Mouse (Mus musculus) left cerebral cortex, adult 9 months (tissue): Measurements from ENCODE around the gene Sap18b.
A peak's percentile ranks its signal among the peaks of the same experiment; 100 is the strongest.
"Not testable (repeated sequence)": the region's sequence is repeated elsewhere in the genome, so short reads cannot be mapped to it uniquely, and the experiment has no call there.

Experiments used
- DNase-seq, 2 experiments: peaks; one replicate each; pipeline ENCODE4 v3.0.0; 2022; ENCODE audit warnings: low spot score in 2 of 2

The Sap18b gene

GRCm38 (mm10) chr8:95825162-95825561, at the start of gene Sap18b:
Sap18b (plus strand) TSS chr8:95825346.
- not testable (repeated sequence) for DNase-seq

GRCm38 (mm10) chr8:95781085-95781484, 44.1 kb upstream of the Sap18b start:
- DNase-seq: no peak

DNA sequence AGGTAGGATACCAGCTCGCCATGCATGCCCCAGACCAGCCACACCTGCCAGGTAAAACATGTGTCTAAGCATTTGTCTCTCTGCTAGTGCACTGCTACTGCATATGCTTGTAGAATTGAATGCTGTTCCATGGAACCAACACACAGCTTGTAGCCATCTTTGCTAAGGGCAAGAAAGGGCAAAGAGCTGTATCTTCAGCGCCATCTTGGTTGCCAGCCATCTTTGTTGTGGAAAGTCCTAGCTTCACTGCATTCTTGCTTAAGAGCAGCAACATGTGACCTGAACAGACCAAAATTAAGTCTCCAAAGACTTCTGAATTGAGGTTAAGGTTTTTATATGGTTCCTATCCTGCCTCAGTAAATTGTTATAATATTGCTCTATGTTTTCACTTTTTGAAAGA, 43.4 kb upstream of the Sap18b start:
- no peak for DNase-seq

DNA sequence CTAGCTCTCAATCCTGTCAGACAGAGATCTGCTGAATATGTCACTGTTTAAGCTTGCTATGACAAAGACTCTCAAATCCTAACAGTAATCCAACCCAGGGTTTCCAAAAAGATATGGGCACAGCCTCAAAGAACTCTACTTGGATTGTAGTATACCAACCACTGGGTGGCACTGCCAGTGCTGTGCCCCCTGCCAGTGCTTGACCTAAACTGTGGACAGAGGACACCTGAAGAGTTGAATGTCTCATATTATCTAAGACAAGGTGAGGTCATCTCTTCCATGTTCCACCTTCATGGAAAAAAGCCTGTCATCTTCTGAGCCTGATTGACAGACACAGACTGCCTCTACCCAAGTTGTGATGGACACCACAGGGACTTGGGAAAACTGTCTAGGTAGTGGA, 42.5 kb upstream of the Sap18b start:
- DNase-seq: no peak

DNA sequence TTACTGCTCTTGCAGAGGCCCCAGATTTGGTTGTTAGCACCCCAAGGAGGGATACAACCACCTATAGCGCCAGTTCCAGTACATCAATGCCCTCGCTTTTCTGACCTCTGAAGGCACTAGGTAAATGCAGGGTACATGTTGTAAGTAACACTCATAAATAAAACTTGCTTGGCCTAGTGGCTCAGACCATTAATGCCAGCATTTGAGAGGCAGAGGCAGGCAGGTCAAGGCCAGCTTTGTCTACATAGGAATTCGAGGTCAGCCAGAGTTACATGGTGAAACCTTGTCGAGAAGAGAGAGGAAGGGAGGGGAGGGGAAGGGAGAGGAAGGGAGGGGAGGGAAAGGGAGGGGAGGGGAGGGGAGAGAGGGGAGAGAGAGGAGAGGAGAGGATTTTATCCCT, 39.6 kb upstream of the Sap18b start:
- DNase-seq: no peak

DNA sequence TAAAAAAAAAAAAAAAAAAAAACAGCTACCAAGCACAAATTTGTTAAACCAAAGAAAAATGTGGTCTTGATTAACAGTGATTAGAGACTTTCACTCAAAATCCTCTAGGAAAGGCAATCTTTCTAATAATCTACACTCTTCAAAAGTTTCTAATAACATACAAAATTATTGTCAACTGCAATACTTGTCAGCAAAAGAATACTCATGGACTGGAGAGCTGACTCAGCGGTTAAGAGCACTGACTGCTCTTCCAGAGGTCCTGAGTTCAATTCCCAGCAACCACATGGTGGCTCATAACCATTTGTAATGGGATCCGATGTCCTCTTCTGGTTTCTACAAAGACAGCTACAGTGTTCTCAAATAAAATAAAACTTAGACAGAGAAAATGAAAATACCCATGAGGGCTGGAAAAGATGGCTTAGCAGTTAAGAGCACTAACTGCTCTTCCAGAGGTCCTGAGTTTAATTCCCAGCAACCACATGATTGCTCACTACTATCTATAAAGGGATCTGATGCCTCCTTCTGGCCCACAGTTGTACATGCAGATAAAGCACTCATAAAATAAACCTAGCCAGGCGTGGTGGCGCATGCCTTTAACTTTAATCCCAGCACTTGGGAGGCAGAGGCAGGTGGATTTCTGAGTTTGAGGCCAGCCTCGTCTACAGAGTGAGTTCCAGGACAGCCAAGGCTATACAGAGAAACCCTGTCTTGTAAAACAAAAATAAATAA, 29.6 kb upstream of the Sap18b start:
- not testable (repeated sequence) for DNase-seq

GRCm38 (mm10) chr8:95799117-95799516, 26.0 kb upstream of the Sap18b start:
- no peak for DNase-seq

- no peak for DNase-seq
These were observed 25.3 kb upstream of the Sap18b start for GRCm38 (mm10) chr8:95799891-95800290.

- DNase-seq: no peak
These were observed 24.8 kb upstream of the Sap18b start for GRCm38 (mm10) chr8:95800353-95800752.

DNA sequence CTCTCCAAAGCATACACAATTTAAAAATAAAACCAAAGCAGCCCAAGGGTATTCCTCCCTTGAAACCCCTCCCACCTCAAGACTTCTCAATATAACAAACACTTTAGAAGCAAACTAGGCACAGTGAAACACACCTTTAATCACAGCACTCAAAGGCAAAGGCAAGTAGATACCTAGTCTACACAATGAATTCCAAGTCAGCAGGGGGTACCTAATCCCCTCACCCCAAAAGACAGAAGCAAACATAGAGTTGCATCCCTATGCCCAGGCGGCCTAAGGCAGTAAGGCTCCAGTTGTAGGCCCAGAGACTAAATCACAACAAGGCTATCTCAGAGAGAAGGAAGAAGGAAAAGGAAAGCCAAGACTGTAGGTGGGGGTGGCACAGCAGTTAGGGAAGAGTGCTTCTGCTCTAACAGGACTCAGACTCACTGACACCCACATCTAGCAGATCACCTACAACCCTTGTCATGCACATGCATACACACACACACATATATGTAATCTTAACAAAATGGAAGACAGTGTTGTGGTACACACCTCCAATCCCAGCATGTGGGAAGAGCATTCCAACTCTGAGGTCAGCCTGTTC, 23.6 kb upstream of the Sap18b start:
- no peak for DNase-seq

DNA sequence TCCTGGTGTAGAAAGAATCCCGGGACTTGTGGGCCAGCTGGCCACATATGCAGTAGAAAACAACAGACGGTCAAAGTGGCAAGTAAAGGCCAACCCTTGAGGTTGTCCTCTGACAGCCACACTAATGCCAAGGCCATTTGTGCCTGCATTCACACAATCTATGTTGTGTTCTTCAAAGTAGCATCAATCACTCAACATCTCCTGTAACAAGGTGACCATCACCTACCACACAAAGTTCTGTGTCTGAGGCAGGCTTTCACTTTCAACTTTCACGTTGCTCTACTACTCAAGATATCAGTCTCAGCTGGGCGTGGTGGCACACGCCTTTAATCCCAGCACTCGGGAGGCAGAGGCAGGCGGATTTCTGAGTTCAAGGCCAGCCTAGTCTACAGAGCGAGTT, 22.9 kb upstream of the Sap18b start:
- no peak for DNase-seq

DNA sequence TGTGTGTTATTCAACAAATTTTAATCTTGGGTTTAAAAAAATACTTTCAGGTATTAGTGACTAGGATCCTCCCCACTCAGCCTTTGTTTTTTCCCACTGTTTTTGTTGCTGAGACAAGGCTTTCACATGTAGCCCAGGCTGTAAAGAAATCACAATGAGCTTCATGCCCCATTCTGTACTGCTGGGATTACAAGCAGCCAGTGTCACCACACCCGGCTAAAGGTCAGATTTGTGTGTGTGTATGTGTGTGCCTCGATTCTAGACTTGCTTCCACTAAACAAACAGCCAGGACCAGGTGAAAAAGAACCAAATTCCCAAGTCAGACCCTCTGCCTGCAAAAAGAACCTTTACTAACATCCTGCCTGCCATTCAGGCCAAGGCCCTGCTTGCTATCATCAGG, 19.7 kb upstream of the Sap18b start:
- no peak for DNase-seq

DNA sequence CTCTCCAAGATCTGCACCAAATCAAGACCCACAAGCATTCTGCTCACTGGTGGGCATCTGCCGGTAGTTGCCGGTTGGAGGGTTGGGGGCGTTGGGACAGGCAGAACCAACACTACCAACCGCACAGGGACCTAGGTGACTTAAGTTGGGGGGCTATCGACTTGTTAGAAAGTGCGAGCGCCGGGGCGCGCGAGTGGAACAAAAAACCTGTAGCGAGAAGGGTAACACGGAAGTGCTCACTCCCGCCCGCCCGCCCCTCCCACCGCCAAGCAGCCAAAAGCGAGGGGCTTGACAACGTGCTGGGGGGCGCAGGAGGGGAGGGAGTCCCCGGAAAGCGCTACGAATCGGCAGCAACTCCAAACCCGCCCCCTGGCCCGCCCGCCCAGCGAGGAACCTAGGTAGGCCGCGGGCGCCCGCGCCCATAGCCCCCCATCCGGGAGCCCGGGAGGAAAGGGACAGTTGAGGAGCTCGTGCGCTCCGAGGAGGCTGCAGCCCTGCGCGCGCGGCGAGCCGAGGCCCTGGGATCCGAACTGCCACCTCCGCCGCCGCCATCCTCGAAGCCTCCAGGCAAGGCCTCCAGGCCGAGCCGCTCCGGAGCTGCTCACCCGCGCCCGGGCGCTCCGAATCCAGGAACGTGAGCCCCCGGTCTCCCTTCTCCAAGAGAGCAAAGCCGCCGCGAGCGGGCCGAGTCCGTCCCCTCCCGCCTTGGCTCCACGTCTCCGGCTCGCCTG, 18.5 kb upstream of the Sap18b start:
- DNase-seq: no peak

- DNase-seq: peak; percentile 98 to 99
These were observed 17.8 kb upstream of the Sap18b start, which contains the start of gene Cnot1 for GRCm38 (mm10) chr8:95807331-95807843. Cnot1 (minus strand) TSS chr8:95807464.

GRCm38 (mm10) chr8:95807861-95808260, 17.3 kb upstream of the Sap18b start:
- peak; percentile 93 to 97 for DNase-seq

GRCm38 (mm10) chr8:95808631-95809030, 16.5 kb upstream of the Sap18b start:
- DNase-seq: no peak

GRCm38 (mm10) chr8:95809116-95809515, 16.0 kb upstream of the Sap18b start:
- DNase-seq: no peak

GRCm38 (mm10) chr8:95810184-95810591, 15.0 kb upstream of the Sap18b start:
- no peak for DNase-seq

DNA sequence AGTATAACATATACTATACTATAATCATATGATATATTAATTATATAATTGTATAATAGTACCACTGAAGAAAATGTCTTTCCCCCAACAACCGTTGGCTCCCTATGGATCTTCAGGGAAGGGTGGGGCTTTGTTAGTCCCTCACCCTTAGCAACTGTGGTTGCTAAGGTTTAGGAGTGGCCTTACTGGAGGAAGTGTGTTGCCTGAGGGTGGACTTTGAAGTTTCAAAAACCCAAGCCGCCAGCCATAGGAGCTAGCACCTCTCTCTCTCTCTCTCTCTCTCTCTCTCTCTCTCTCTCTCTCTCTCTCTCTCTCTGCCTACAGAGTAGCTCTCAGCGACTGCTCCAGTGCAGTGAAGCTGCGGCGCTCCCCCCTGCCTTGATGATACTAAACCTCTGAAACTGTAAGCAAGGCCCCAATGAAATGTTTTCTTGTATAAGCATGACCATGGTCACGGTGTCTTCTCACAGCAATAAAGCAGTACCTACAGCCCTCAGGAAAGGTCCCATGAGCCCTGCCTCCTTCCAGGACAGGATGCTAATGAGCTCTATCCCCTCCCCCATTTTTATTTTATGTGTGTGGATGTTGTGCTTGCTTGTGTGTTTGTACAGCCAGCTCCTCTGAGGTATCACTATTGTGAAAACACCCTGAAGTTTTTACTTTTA, 9.0 kb upstream of the Sap18b start:
- no peak for DNase-seq

GRCm38 (mm10) chr8:95817597-95817996, 7.5 kb upstream of the Sap18b start:
- DNase-seq: no peak

GRCm38 (mm10) chr8:95818211-95818610, 6.9 kb upstream of the Sap18b start:
- DNase-seq: no peak

GRCm38 (mm10) chr8:95821266-95821665, 3.9 kb upstream of the Sap18b start:
- DNase-seq: no peak
